Mouse (Mus musculus) thymus, adult 18-20 months (tissue): ENCODE measurements at regions not wholly inside any gene's neighbourhood (a gene's known extent, or its start where the extent isn't known, plus 50 kb on each side); places are given as distances from the start of the nearest gene placed in this dataset.

Source experiments
- DNase-seq, 2 experiments: peaks; one replicate each; pipeline ENCODE4 v3.0.0; 2022; ENCODE audit warnings: mixed read lengths in 2 of 2

DNA sequence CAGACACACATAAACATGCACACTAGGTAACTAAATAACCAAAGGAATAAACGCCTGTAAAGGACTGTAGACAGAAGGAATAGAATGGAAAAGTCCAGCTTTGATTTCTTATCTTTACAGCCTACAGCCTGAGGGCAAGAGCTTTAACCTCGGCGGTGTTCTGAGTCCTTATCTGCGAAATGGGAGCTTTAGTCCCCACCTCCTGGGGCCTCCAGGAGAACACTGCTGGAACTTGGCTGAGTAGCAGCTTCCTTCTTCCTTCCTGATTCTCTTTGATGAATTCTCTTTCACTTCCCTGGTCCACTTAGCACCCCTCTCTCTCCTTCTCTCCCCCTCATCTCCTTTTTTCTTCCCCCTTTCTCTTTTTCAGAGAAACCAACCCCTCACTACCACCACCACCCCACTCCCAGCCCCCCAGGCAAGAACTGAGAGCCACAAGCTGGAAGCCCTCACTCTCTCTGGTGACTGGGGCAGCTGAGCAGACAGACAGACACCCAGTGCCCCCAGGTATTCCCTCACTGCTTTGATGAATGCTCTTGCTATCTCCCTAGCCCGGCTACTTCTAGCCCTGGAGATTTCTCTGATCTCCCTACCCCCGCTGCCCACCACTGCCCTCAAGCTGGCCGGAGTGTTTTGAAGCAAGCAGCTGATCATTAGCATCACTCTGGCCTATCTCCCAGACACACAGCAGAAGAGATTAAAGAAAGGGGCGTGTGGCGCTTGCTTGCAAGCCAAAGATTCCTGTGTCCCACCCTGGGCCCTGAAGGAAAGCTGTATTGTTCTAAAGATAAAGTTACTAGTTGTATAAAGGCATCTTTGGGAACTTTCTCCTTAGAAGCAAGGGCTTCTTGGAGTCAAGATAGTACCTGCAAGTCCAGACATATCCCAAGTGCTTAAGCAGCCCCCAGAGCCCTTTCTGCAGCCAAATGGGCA lies 81.9 kb upstream of the Tbx3 start:
- DNase-seq = no peak

DNA sequence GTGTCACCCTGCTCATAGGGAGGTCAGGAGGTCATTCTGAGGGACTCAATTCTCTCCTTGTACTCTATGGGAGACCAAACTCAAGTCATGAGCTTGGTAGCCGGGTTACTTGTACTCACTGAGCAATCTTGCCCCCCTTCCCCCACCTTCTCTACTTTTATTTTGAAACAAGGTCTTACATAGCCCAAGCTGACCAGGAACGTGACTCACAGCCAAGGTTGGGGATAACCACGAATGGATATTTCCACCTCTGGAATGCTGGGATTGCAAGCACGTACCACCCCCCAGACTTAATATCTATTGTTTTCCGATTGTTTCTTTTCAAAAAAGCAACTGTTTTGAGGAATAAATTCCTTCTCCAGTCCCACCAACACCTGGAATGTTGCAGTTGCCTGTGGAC lies 79.2 kb upstream of the Tbx3 start:
- DNase-seq = no peak

DNA sequence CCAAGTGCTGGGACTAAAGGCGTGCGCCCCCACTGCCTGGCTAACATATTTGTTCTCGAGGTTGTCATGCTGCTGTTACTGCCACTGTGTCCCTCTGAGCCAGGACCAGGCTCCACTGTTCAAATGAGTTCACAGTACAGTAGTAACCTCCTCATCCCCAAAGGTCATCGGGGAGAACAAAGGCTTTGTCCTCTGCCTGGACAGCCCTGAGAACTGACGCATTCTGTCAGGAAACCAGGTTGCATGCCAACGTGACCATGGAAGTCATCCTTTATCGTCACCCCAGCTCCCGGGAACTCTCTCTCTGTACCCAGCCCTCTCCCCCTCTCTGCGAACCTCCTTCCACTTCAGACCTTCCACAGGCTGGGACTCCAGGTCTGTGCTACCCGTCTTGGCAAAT lies 77.6 kb upstream of the Tbx3 start:
- no peak for DNase-seq

DNA sequence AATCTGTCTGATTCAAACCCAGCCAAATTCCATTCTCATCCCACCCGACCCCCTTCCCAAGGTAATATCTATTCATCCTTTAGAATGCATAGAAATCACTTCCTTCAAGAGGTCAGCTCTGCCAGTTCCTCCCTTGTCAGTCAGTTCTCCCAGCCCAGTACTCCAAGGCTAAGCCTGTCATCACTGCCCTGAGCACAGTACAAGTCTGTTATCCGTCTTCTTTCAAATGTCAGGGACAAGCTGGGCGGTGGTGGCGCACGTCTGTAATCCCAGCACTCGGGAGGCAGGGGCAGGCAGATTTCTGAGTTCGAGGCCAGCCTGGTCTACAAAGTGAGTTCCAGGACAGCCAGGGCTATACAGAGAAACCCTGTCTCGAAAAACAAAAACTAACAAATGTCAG lies 75.9 kb upstream of the Tbx3 start:
- DNase-seq = no peak

DNA sequence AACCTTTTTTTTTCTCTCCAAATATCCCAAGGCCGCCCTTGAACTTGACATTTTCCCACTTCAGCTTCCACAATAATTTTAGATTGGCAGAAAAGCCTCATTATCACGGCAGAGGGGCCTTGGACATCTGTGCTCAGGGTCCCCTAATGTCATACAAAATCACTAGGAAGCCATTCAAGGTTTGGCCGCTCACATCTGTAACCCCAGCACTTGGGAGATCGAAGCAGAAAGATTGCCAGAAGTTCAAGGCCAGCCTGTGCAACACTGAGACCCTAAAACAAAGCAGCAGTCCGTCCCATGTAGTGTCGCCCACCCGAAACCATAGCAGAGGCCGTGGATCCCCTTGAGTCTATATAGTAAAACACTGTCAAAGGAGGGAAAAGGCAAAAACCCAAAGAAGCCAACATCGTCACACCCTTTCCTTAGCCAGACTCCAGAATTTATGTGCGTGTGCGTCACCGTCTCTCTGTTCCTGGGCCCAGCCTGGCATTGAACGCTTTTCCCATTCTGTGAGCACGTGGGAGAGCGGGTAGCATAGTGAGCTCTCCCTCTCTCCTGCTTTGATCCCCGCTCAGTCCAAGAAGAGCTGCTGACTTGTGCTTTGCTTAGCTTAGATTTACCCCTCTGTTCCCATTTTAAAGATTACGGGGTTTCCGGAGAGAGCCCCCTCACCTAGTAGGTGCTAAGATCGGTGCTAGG lies 74.0 kb upstream of the Tbx3 start:
- no peak for DNase-seq

DNA sequence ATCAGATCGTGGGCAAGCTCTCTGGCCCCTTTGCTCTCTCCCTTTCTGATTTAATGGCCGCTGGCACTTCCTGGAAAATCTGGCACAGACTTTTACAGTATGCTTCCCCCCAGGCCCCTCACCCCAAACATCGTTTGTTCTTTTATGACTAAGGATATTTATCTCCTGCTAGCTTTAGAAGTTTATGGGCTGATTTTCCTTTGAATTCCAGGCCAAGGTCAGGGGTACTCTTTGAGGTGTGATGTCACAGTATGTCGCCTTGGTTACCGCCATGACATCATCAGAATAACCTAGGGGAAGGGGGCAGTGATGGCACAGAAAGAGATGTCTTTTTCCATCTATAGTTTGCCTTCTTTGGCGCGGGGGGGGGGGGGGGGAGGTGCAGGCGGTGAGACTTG lies 73.5 kb upstream of the Tbx3 start:
- DNase-seq = no peak

DNA sequence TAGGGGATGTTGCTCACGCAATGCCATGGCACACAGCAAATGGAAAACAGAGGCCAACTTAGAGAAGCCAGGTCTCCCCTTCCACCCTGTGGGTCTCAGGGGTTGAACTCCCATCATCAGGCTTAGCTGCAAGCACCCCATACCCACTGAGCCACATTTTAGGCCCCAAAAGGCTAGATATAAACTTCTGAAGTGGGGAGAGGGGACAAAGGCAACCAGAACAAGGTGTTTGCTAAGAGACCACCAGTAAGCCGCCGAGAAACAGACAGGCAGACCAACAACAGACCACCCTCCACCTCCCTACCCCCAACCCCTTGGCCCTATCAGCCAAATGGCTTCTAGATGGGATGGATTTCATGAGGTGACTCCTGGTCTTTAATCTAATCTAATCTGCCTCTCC lies 72.9 kb upstream of the Tbx3 start:
- DNase-seq = no peak

DNA sequence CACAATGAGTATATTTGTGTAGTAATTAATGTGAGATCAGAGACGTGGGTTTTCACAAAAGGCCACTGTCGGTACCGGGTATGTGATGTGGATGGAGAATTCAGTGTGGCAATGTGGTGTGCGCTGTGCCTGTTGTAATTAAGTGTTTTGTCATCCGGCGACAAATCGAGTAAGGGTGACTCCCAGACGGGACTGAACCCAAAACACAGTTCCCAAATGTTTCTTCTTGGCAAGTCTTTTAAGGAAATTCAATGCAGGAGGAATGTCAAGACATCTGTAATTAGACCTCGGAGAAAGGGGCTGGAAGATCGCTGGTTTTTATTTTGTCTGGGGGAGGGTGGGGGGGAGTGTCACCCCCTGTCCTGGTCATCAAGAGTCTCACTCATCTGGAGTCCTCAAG lies 72.3 kb upstream of the Tbx3 start:
- no peak for DNase-seq

DNA sequence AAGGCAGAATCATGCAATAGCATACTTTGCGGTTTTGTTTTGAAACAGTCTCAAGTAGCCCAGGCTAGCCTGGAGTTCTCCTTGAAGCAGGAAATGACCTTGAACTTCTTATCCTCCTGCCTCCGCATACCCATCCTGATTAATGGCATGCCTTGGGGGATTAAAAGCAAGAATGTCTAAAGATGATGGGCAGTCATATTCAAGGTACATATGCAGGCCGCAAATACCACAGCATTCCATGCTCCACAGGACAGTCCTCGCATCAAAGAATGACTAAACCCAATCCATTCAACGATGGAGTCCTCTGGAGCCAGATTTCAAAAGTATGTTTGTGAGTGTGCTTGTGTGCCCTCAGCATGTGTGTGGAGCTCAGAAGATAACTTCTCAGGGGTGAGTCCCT lies 69.1 kb upstream of the Tbx3 start:
- no peak for DNase-seq

DNA sequence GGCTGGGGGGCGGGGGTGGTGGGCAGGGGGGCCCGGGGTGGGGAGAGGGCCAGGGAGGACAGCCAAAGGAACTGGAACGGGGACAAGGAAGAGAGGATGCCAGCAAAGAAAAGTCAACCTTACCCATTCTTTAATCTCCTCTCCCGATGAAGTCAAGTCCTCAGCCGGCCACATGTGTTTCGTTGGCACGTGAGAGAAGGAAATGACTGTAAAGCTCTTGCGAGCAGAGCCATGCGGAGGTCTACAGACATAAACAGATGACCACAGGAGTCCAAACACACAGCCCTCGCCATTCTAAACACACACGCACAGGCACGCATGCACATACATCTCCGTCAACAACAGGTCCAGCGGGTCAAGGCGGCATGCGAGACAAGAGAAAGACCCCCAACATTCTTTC lies 68.5 kb upstream of the Tbx3 start:
- no peak for DNase-seq

DNA sequence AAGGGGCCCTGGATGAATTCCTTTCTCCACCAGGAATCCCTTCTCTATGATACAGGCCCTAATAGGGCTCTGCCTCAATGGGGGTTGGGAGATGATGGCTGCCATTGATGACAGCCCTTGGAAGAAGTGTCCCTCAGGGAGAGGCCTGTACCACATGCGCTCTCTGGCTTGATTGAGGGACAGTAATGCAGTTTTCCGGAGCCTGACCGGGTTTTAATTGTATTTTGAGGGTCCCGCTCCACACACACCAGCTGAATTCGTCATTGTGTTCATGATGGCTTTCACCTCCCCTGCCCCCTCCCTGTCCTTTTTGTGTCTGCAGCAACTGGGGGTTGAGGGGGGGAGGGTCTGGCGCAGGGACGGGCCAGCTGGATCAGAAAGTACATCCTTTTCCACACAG lies 65.0 kb upstream of the Tbx3 start:
- no peak for DNase-seq

DNA sequence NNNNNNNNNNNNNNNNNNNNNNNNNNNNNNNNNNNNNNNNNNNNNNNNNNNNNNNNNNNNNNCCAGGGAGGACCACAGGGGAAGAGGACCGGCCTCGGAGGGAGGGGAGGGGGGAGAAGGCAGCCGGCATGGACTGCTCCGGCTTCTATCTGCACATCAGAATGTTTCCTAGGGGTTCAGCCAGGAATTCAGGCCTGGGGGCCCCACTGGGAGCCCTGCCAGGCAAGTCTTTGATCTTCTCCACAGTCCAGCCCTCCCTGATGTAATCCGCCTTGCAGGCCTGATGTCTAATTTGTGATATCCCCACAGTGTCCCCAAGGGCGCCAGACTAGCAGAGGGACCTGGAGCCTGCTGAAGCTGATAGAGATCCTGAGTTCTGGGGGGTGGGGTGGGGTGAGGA lies 57.1 kb upstream of the Tbx3 start:
- DNase-seq = no peak

DNA sequence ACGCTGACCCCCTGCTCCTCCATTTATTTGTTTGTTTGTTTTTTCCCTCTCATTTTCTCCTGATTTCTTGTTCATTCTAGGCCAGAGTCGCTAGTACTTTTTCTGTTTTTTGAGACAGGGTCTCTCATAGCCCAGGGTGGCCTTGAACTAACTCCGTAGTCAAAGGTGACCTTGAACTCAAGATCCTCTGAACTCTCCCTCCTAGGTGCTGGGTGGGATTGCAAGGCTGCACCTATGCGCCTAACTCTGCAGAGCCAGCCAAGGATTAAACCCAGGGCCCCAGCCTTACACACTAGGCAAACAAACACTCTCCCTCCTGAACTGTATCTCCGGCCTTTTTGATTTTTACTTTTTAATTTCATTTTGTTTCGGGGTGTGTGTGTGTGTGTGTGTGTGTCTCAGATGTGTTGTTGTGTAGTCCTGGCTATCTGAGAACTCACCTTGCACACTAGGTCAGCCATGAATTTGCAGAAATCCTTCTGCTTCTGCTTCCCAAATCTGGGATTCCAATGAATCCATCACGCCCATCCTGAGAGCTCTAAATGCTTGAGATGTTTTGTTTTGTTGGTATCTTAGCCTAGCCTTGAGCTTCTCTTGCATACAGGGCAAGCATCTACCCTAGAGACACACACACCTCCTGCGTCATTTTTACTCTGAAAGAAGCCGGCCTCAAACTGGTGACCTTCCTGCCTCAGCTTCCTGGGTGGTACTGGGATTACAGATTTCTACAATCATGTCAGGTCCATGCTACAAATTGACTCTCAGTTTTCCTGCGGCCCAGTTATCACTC lies 56.3 kb upstream of the Tbx3 start:
- DNase-seq = no peak

DNA sequence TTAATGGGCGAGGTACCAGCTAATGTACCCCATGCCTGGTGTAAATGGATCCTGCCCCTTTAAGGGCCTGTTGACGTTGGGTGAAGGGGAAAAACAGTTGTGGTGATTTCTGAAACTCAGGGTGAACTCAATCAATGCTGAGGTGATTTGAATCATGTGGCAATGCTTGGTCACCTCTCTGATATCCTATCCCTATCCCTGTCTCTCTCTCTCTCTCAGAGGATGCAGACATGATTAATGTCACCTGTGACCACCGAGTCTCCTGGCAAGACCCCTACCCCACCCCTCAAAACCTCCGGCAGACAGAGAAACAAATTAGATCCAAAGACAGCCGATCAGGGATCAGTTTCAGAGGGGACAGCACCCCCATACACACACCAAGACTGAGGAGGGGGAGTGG lies 54.8 kb upstream of the Tbx3 start:
- no peak for DNase-seq

DNA sequence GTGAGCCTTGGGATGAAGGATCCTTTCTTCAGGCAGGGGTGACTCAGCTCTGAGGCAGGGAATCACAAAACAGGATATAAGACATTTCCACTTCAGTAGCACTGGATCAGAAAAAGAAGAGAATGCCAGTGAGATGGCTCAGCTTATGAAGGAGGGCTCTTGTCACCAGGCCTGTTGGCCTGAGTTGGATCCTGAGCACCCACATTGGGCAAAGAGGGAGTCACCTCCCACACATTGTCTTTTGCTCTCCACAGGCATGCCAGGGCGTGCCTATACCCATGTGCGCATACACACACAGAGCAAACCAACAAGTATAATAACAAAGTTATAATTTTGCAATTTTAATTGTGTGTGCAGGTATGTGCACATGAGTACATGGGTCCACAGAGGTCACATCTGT lies 52.6 kb upstream of the Tbx3 start:
- DNase-seq = no peak

DNA sequence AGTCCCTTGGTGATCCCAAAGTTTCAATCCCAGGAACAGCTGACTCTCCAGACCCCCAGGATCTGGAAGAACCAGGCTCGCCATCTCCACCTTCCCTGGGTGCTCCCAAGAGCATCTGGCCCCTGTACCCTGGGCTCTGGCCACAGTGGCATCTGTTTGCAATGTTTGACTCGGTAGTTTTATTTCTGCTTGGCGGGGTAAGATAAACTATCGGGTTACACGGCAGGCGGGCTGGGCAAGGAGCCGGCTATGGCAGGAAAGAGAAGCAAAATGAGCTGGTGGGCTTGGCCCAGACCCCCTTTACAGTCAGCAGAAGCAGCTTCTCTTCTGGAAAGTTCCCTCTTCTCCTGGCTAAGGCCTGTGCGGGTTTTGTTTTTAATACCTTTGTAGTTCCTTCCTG lies 50.6 kb upstream of the Tbx3 start:
- no peak for DNase-seq
